Mouse (Mus musculus): ENCODE results near the gene Irgq. TPM values are rescaled to one million over a fixed set of nuclear protein-coding genes. Genes with fewer than 3 reads are reported as not detected.

The Irgq gene
- polyA plus RNA-seq, 1 experiment from 2014 or later = 3.5 TPM

DNA sequence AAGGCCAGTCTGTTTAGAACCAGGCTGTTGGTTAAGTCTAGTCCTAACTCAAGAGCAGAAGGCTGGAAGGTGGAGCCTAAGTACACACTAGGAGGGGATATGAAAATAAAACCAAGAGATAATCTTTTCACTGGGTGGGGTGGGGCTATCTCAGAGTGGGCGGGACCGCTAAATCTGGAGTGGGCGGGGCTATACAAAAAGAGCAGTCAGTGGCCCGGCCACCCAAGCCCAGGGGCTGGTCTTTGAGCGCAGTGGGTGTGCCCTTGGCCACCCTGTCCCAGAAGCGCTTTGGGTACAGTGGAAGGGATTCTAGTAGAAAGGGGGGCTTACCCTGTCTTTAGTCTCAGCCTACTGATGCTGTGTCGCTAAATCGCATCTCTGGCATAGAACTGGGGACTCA is 56.3 kb downstream of the Irgq start:
- Histone ChIP-seq H3K27ac (ENCODE audit: low read length) (no peak overlapping the region), H3K36me3 (ENCODE audit: insufficient read depth, low read length) (no peaks in the 10 kb centered on the region), H3K4me3 (ENCODE audit: low read depth, low read length) (peak overlapping the region; percentile 27), H3K4me2 (replicated peaks; ENCODE audit: low read depth, low read length) (peak overlapping the region; percentile 60), H3K9ac (replicated peaks; ENCODE audit: low read depth) (no peak overlapping the region), H3K27me3 (replicated peaks; ENCODE audit: insufficient read depth, low read length) (0 out of 2 replicates have a peak, but pooled peaks cover 9% of the 10 kb centered on the region), H3K9me3 (ENCODE audit: low read length) (no peaks in the 10 kb centered on the region), H3K4me1 (ENCODE audit: insufficient read depth, low read depth, low read length) (no peaks in the 10 kb centered on the region)
- WGBS = 13% methylated on average over 8 of the region's 8 CpGs
- DNase-seq (ENCODE audit: low spot score) (peak; percentile 45), ATAC-seq (peak; percentile 58)
- TF ChIP-seq EP300 (IDR thresholded peaks at IDR 0.05) (no peak), CTCF (IDR thresholded peaks at IDR 0.05) (no peak)

DNA sequence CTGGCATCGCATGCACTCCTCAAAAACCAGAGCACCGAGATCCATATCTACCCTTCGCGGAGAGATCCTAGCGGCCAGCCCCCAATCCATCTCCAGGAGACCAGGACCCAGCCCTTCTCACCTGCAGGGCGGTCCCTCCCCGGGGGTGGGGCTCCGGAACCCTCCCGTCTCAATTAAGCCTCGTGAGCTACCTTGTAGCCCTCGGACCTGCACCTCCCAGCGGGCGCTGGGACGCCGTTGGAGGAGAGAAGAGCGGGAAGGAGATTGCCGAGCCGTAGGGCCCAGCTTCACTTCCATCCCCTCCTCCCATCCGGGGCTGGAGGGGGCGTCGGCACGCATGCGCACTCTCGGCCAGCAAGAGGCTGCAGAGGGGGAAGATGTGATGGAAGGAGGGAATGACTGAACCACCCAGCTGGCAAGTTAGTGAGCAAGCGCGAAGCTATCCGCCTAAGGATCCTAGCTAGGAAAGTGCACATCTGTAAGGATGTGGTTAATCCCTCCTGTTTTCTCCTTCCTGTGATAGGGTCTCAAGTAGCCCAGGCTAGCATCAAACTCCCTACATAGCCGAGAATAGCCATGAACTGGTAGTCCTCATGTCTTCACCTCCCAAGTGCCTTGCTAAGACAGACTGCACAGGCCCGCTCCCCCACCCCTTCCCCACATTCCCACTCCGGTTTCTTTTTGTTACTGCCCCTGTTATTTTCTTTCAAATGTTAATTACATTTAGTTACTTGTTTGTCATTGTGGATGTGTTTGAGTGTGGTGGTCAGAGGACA is 57.0 kb downstream of the Irgq start, which contains the start of the genes Ethe1 and Zfp575:
Gene Ethe1, plus strand, starts transcription at position 214 of the 776 bp plus-strand sequence.
Gene Zfp575, minus strand, starts transcription at position 312 of the 776 bp plus-strand sequence.
- H3K9me3 ChIP-seq (ENCODE audit: low read length) = no peaks in the 10 kb centered on the region
- no peaks in the 10 kb centered on the region for H3K36me3 ChIP-seq (ENCODE audit: insufficient read depth, low read length)
- TF ChIP-seq EP300 (IDR thresholded peaks at IDR 0.05) = no peak
- no peak for TF ChIP-seq CTCF (IDR thresholded peaks at IDR 0.05)
- peak within 1 kb of the TSS; percentile 27 for H3K4me3 ChIP-seq (ENCODE audit: low read depth, low read length)
- WGBS = 9% methylated on average over 24 of the region's 30 CpGs
- no peak within 1 kb of the TSS for H3K27ac ChIP-seq (ENCODE audit: low read length)
- DNase-seq (ENCODE audit: low spot score) (peak; percentile 46), ATAC-seq (peak; percentile 52)
- H3K27me3 ChIP-seq (replicated peaks; ENCODE audit: insufficient read depth, low read length) = 0 out of 2 replicates have a peak, but pooled peaks cover 9% of the 10 kb centered on the region
- H3K4me1 ChIP-seq (ENCODE audit: insufficient read depth, low read depth, low read length) = no peaks in the 10 kb centered on the region
- 0 out of 2 replicates have a peak within 1 kb of the TSS, but pooled peaks have one; percentile 16 for H3K9ac ChIP-seq (replicated peaks; ENCODE audit: low read depth)
- H3K4me2 ChIP-seq (replicated peaks; ENCODE audit: low read depth, low read length) = peak within 1 kb of the TSS; percentile 60

Other genes starting within 250 kb of the Irgq start
- gene Zfp61, start 229.5 kb upstream of the Irgq start, polyA plus RNA-seq (2015; fragmentation: Nextera tagmentation; extraction: Ambion mirVana) = 15.7 and 16.7 TPM in 2 replicates
- 5.2 and 5.7 TPM in 2 replicates for gene Zfp94, start 214.0 kb upstream of the Irgq start, polyA plus RNA-seq (2015; fragmentation: Nextera tagmentation; extraction: Ambion mirVana)
- gene Tescl, start 196.8 kb upstream of the Irgq start, polyA plus RNA-seq (2015; fragmentation: Nextera tagmentation; extraction: Ambion mirVana) = 0.27 TPM in 2 replicates
- gene Lypd5, start 181.5 kb upstream of the Irgq start, polyA plus RNA-seq (2015; fragmentation: Nextera tagmentation; extraction: Ambion mirVana) = not detected in 2 replicates
- 2.0 and 2.6 TPM in 2 replicates for gene Kcnn4, start 160.4 kb upstream of the Irgq start, polyA plus RNA-seq (2015; fragmentation: Nextera tagmentation; extraction: Ambion mirVana)
- 15.2 and 16.4 TPM in 2 replicates for gene Smg9, start 131.1 kb upstream of the Irgq start, polyA plus RNA-seq (2015; fragmentation: Nextera tagmentation; extraction: Ambion mirVana)
- 0.24 and 0.29 TPM in 2 replicates for gene Irgc1, start 78.4 kb upstream of the Irgq start, polyA plus RNA-seq (2015; fragmentation: Nextera tagmentation; extraction: Ambion mirVana)
- gene Plaur, start 68.2 kb upstream of the Irgq start, polyA plus RNA-seq (2015; fragmentation: Nextera tagmentation; extraction: Ambion mirVana) = 65.8 and 72.0 TPM in 2 replicates
- 1.7 and 1.9 TPM in 2 replicates for gene Cadm4, start 48.7 kb upstream of the Irgq start, polyA plus RNA-seq (2015; fragmentation: Nextera tagmentation; extraction: Ambion mirVana)
- 13.1 and 17.0 TPM in 2 replicates for gene Zfp428, start 23.7 kb upstream of the Irgq start, polyA plus RNA-seq (2015; fragmentation: Nextera tagmentation; extraction: Ambion mirVana)
- gene AC161166.1, start 18.2 kb upstream of the Irgq start, polyA plus RNA-seq (2015; fragmentation: Nextera tagmentation; extraction: Ambion mirVana) = 0.06 and 0.10 TPM in 2 replicates
- gene Pinlyp, start 15.4 kb downstream of the Irgq start, polyA plus RNA-seq (2015; fragmentation: Nextera tagmentation; extraction: Ambion mirVana) = 0.19 and 0.39 TPM in 2 replicates
- 35.4 and 37.0 TPM in 2 replicates for gene Xrcc1, start 15.6 kb downstream of the Irgq start, polyA plus RNA-seq (2015; fragmentation: Nextera tagmentation; extraction: Ambion mirVana)
- gene Ethe1, start 56.9 kb downstream of the Irgq start, polyA plus RNA-seq (2015; fragmentation: Nextera tagmentation; extraction: Ambion mirVana) = 13.4 and 14.5 TPM in 2 replicates
- gene Zfp575, start 57.0 kb downstream of the Irgq start, polyA plus RNA-seq (2015; fragmentation: Nextera tagmentation; extraction: Ambion mirVana) = 1.5 TPM in 2 replicates
- gene Phldb3, start 80.1 kb downstream of the Irgq start, polyA plus RNA-seq (2015; fragmentation: Nextera tagmentation; extraction: Ambion mirVana) = 0.33 and 0.42 TPM in 2 replicates
- gene Lypd3, start 105.9 kb downstream of the Irgq start, polyA plus RNA-seq (2015; fragmentation: Nextera tagmentation; extraction: Ambion mirVana) = not detected in 2 replicates
- not detected in 2 replicates for gene Tex101, start 146.0 kb downstream of the Irgq start, polyA plus RNA-seq (2015; fragmentation: Nextera tagmentation; extraction: Ambion mirVana)
- not detected in 2 replicates for gene BC049730, start 178.6 kb downstream of the Irgq start, polyA plus RNA-seq (2015; fragmentation: Nextera tagmentation; extraction: Ambion mirVana)
- gene Gm4763, start 196.2 kb downstream of the Irgq start, polyA plus RNA-seq (2015; fragmentation: Nextera tagmentation; extraction: Ambion mirVana) = not detected in 2 replicates
- 3.5 and 4.1 TPM in 2 replicates for gene Cd177, start 229.6 kb downstream of the Irgq start, polyA plus RNA-seq (2015; fragmentation: Nextera tagmentation; extraction: Ambion mirVana)
- gene Ceacam10, start 246.5 kb downstream of the Irgq start, polyA plus RNA-seq (2015; fragmentation: Nextera tagmentation; extraction: Ambion mirVana) = 0.73 and 0.82 TPM in 2 replicates